Mouse (Mus musculus): ENCODE measurements around the gene Sac3d1.
"Not testable (repeated sequence)": the region's sequence is repeated elsewhere in the genome, so short reads cannot be mapped to it uniquely, and the experiment has no call there.

Sac3d1 gene

GRCm38 (mm10) chr19:6117986-6118676 is at the start of gene Sac3d1:
Gene Sac3d1, minus strand, starts transcription at chr19:6118650.
- DNase-seq (ENCODE audit: extremely low spot score), result peak; percentile 91

GRCm38 (mm10) chr19:6166750-6167149 is 48.3 kb upstream of the Sac3d1 start:
- DNase-seq (ENCODE audit: extremely low spot score), result no peak

- no peak for DNase-seq (ENCODE audit: extremely low spot score)
Measured at GRCm38 (mm10) chr19:6163872-6164547, 45.6 kb upstream of the Sac3d1 start.

GRCm38 (mm10) chr19:6157220-6157619 is 38.8 kb upstream of the Sac3d1 start:
- no peak for DNase-seq (ENCODE audit: extremely low spot score)

- no peak for DNase-seq (ENCODE audit: extremely low spot score)
Measured at GRCm38 (mm10) chr19:6156372-6156771, 37.9 kb upstream of the Sac3d1 start.

- DNase-seq (ENCODE audit: extremely low spot score), result no peak
Measured at GRCm38 (mm10) chr19:6155174-6155573, 36.7 kb upstream of the Sac3d1 start.

GRCm38 (mm10) chr19:6144842-6145241 is 26.4 kb upstream of the Sac3d1 start:
- no peak for DNase-seq (ENCODE audit: extremely low spot score)

GRCm38 (mm10) chr19:6141394-6141749 is 22.9 kb upstream of the Sac3d1 start, which contains the start of gene Arl2:
Gene Arl2, minus strand, starts transcription at chr19:6141548.
- peak; percentile 92 for DNase-seq (ENCODE audit: extremely low spot score)

- DNase-seq (ENCODE audit: extremely low spot score), result peak; percentile 95
Measured at GRCm38 (mm10) chr19:6140678-6141393, 22.4 kb upstream of the Sac3d1 start, which contains the start of gene Batf2. Gene Batf2, plus strand, starts transcription at chr19:6140983.

- no peak for DNase-seq (ENCODE audit: extremely low spot score)
Measured at GRCm38 (mm10) chr19:6140374-6140677, 21.9 kb upstream of the Sac3d1 start.

GRCm38 (mm10) chr19:6139701-6140100 is 21.3 kb upstream of the Sac3d1 start:
- no peak for DNase-seq (ENCODE audit: extremely low spot score)

- DNase-seq (ENCODE audit: extremely low spot score), result no peak
Measured at GRCm38 (mm10) chr19:6136397-6136796, 17.9 kb upstream of the Sac3d1 start.

GRCm38 (mm10) chr19:6133197-6133596 is 14.7 kb upstream of the Sac3d1 start:
- DNase-seq (ENCODE audit: extremely low spot score), result not testable (repeated sequence)

- no peak for DNase-seq (ENCODE audit: extremely low spot score)
Measured at GRCm38 (mm10) chr19:6132171-6132827, 13.8 kb upstream of the Sac3d1 start.

- not testable (repeated sequence) for DNase-seq (ENCODE audit: extremely low spot score)
Measured at GRCm38 (mm10) chr19:6130414-6131128, 12.1 kb upstream of the Sac3d1 start.

GRCm38 (mm10) chr19:6127760-6128341 is 9.4 kb upstream of the Sac3d1 start, which contains the start of gene Snx15:
Gene Snx15, minus strand, starts transcription at chr19:6128304.
- peak; percentile 91 for DNase-seq (ENCODE audit: extremely low spot score)

- no peak for DNase-seq (ENCODE audit: extremely low spot score)
Measured at GRCm38 (mm10) chr19:6126789-6127580, 8.5 kb upstream of the Sac3d1 start.

- peak; percentile 53 for DNase-seq (ENCODE audit: extremely low spot score)
Measured at GRCm38 (mm10) chr19:6126289-6126688, 7.8 kb upstream of the Sac3d1 start.

- no peak for DNase-seq (ENCODE audit: extremely low spot score)
Measured at GRCm38 (mm10) chr19:6124898-6125297, 6.4 kb upstream of the Sac3d1 start.

GRCm38 (mm10) chr19:6123330-6123729 is 4.9 kb upstream of the Sac3d1 start:
- peak; percentile 28 for DNase-seq (ENCODE audit: extremely low spot score)
